Mouse (Mus musculus): ENCODE measurements around the gene Ggps1. TPM values are rescaled to one million over a fixed set of nuclear protein-coding genes. Genes with fewer than 3 reads are reported as not detected.
"Not testable (repeated sequence)": the region's sequence is repeated elsewhere in the genome, so short reads cannot be mapped to it uniquely, and the experiment has no call there.

Gene Ggps1
- total RNA-seq, 2 experiments from 2014 or later = 12.8 to 16.8 TPM

- no peak for DNase-seq
- intact Hi-C loops (cut with DNase I; ENCODE audit: low total_unique reads) = no loop called here
These were observed 23.1 kb downstream of the Ggps1 start for GRCm38 (mm10) chr13:14040186-14040585.

DNA sequence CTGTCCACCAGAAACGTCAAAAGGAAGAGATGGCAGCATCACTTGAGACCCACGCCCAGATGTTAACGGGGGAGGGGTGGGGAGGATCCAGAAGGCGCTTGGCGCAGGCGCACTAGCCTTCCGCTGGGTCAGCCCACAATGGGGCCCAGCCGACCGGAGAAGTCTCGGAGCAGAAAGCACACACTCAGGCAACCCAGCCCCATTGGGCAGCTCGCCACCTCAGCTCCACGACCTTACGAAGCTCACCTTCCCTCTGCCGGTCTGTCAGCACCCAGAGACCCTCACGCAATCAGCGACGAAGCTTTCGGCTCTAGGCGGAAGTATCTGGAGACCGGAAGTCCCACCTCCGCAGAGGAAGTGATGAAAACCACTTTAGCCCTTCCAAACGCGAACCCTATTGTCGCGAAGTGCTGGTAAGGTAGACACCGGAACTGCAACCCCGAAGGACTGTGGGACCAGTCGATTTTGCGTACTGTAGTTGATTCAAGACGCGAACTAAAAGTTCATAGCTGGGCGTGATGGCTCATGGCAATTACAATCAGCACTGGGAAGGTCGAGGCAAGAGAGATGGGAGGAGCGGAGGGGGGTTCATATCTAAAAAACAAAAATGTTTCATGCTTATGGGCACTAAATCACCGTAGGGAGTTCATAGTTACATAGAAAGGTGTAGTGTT, 23.9 kb downstream of the Ggps1 start, which contains the start of gene Tbce:
Tbce (minus strand) TSS at position 347 of the 674 bp plus-strand sequence.
- intact Hi-C loops (cut with DNase I; ENCODE audit: low total_unique reads) = no loop called here

DNA sequence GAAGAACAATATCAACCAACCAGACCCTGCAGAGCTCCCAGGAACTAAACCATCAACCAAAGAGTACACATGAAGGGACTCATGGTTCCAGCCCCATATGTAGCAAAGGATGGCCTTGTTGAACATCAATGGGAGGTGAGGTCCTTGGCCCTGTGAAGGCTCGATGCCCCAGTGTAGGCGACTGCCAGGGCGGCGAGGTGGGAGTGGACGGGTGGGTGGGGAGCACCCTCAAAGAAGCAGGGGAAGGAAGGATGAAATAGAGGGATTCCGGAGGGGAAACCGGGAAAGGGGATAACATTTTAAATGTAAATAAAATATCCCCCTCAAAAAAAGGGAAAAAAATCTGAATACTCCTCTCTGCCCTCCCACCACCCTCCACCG, 24.4 kb downstream of the Ggps1 start:
- intact Hi-C loops (cut with DNase I; ENCODE audit: low total_unique reads) = no loop called here
- no peak for DNase-seq

More for the DNA sequence above, 23.9 kb downstream of the Ggps1 start, which contains the start of gene Tbce:
- peak; percentile 87 for DNase-seq

DNA sequence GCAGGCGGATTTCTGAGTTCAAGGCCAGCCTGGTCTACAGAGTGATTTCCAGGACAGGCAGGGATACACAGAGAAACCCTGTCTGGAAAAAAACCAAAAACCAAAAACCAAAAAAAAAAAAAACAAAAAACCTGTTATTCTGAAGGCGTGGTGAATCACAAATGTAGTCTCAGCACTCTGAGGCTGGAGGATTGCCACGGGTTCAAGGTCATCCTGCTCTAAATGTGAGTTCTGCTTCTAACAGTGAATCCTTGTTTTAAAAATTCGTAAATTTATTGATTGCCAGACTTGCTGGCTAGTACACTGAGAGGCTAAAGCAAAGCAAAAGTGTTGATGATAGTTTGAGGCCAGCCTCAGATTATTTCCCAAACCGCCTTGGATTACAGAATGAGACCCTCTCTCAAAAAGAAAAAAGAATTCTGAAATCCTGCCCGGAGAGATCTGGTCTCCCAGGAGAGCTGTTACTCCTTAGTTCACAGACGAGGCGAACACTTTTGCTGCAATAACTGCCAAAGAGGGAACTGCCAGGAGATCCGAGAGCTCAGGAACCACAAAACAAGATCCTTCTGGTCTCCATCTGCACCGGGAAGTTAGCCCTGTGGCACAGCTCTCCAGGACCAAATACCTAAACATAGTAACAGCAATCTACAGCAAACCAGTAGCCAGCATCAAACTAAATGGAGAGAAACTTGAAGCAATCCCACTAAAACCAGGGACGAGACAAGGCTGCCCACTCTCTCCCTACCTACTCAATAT, 27.2 kb downstream of the Ggps1 start:
- DNase-seq = no peak
- intact Hi-C loops (cut with DNase I; ENCODE audit: low total_unique reads) = no loop called here

- intact Hi-C loops (cut with DNase I; ENCODE audit: low total_unique reads); DNase-seq: not testable (repeated sequence)
These were observed 27.9 kb downstream of the Ggps1 start for GRCm38 (mm10) chr13:14035352-14035751.

GRCm38 (mm10) chr13:14034073-14034348, 29.3 kb downstream of the Ggps1 start:
- no peak for DNase-seq
- intact Hi-C loops (cut with DNase I; ENCODE audit: low total_unique reads) = no loop called here

DNA sequence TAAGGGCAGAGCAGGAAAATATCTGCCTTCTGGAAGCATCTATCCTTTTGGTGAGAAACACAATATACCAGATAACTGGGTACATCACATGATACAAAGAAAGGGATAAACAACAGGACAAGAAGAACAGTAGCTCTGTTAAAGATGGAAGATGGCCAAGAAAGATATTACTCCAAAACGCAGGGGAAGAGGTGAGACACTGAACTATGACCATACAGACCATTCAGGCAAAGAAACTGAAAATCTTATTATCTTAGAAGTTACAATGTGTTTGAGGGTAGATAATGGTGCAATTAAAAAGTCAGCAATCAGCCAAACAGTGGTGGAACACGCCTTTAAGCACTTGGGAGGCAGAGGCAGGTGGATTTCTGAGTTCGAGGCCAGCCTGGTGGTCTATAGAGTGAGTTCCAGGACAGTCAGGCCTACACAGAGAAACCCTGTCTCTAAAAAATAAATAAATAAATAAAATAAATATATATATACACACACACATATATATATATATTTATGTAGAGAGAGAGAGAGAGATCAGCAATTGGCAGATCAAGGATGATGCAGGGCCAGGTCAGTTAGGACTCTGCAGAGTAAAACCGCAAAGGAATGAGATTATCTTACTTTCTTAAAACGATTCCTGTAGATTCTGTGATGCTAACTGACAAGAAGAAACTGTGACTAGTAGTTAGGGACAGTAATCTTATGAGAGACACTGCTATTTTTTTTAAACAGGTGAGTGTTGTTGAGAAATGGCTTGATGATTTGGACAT, 29.8 kb downstream of the Ggps1 start:
- intact Hi-C loops (cut with DNase I; ENCODE audit: low total_unique reads) = no loop called here
- DNase-seq = no peak

DNA sequence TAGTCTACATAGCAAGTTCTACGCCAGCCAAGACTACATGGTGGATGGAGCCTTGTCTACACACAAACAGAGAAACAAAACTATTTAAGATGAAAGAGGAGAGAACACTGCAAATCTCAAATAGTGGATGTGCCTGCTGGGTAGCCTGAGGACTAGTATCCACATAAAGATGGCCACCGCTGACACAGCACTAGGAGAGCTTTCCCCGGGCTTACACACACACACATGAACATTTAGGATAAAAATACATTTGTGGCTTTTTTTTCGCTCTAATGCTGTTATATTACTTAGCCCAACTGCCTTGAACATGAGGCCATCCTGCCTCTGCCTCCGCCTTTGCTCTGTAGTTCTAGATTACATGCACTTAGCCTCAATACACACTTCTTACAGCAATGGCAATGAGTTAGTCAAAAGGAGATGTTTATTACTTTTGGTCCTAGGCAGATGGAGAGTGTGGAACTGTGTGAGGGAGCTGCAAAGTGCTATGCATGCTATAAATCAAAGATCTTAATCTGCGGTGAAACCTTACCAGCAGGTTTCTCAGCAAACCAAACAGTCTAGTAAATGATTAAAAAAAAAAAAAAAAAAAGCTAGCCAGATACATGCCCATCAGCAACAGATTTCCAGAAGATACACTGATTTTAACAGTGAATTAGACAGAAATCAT, 37.0 kb downstream of the Ggps1 start:
- intact Hi-C loops (cut with DNase I; ENCODE audit: low total_unique reads) = no loop called here
- no peak for DNase-seq

DNA sequence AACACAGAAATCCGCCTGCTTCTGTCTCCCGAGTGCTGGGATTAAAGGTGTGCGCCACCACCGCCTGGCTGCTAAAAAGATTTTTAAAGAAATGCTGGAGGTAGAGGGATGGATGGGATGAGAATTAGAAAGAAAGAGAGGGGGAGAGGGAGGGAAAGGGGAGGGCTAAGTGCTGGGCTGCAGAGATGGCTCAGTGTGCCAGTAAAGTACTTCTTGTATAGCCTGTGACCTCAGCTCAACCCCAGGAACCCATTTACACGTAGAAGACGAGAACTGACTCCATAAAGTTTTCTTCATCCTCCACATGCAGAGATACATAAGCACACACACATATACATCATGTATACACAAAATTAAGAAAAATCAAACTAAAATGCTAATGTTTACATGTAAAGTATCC, 37.7 kb downstream of the Ggps1 start:
- intact Hi-C loops (cut with DNase I; ENCODE audit: low total_unique reads) = no loop called here

GRCm38 (mm10) chr13:14021417-14021816, 41.9 kb downstream of the Ggps1 start:
- intact Hi-C loops (cut with DNase I; ENCODE audit: low total_unique reads); DNase-seq: not testable (repeated sequence)

More for the DNA sequence above, 37.7 kb downstream of the Ggps1 start:
- no peak for DNase-seq

DNA sequence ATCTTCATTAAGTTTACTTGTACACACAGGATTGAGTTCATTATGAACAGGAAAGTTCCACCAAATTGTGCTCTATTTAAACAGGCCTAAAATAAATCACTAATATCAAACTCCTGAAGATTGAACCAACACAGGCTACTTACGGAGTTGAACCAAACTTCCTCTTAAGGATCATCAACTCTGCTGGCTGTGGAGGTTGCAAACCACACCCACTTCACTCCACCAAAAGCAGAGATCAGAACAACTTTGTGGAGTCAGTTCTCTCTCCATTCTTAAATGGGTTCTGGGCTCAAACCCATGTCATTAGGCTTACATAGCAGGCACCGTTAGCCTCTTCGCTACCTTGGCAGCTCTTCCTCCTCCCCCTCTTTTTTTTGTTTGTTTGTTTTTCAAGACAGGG, 44.4 kb downstream of the Ggps1 start:
- intact Hi-C loops (cut with DNase I; ENCODE audit: low total_unique reads) = no loop called here
- DNase-seq = no peak

DNA sequence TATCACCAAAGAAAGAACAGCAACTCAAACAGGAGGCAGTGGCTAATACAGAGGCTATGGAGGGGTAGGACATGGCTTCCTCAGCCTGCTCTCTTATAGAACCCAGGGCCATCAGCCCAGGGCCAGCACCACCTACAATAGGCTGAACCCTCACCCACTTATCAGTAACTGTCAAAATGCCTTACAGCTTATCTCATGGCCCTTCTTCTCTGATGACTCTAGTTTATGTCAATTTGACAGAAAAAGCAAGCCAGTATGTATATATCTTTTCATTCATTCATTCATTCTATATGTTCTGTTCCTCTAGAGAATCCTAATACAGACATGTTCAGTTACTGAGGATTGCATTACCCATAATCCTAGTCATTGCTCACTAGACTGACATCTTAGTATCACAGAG, 45.0 kb downstream of the Ggps1 start:
- no peak for DNase-seq
- intact Hi-C loops (cut with DNase I; ENCODE audit: low total_unique reads) = no loop called here

- DNase-seq = no peak
- intact Hi-C loops (cut with DNase I; ENCODE audit: low total_unique reads) = no loop called here
These were observed 47.7 kb downstream of the Ggps1 start for GRCm38 (mm10) chr13:14015609-14016008.

DNA sequence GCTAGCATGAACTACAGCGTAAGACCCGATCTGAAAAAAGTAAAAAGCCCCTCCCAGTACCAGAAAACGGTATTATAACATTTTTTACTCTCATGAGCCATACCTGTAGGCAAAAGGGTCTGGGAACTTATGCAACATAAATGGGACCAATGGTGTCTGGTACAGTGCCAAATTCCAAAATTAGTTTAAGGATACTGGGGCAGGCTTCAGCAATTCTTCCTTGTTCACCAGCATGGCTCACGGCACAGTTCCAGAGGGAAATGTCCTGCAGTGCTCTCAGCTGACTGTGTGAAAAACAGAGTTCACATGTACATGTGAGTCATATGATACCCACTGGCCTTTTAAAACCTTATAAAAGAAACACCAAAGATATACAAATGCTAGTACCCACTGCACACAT, 48.7 kb downstream of the Ggps1 start:
- DNase-seq = no peak
- intact Hi-C loops (cut with DNase I; ENCODE audit: low total_unique reads) = no loop called here

DNA sequence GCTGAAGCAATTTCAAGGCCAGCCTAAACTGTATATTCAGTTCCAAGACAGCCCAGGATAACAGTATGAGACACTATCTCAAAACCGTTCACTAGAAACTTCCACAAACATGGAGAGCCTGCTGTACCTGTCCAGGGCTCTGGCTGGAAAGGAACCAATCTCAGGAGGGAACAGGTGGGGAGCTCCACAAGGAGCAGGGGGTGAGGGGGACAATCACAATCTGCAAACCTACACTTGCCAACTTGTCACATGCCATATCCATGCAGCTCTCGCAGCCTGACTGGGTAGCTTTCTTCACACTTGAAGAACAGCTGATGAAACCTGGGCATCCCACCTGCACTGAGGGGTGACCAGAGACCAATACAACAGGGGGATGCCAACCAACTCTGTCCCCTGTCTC, 49.3 kb downstream of the Ggps1 start:
- DNase-seq = no peak
- intact Hi-C loops (cut with DNase I; ENCODE audit: low total_unique reads) = no loop called here

DNA sequence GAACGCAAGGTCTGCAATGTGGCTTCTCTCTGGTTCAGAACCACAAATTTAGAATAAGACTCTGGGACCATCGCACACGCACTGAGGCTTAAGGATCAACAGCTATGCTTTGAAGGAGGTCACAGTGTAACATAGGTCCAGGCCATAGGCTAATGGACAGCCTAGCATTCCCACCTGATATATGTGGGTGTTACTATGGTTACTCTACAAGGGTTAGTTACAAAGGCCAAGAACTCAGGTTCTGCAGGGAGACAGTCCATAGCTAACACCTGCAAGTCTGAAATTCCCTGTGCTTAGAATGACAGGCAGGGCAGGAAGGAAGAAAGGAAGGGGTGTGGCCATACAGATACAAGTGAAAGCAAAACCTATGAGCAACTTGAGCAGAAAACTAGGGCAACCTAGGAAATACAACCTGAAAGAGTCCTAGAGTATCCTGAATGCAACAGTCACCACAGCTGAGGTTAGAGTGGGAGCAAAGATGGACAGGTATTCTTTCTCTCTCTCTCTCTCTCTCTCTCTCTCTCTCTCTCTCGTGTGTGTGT, 51.8 kb downstream of the Ggps1 start:
- no peak for DNase-seq
- intact Hi-C loops (cut with DNase I; ENCODE audit: low total_unique reads) = no loop called here

GRCm38 (mm10) chr13:14006056-14006455, 57.2 kb downstream of the Ggps1 start:
- intact Hi-C loops (cut with DNase I; ENCODE audit: low total_unique reads) = no loop called here
- no peak for DNase-seq

DNA sequence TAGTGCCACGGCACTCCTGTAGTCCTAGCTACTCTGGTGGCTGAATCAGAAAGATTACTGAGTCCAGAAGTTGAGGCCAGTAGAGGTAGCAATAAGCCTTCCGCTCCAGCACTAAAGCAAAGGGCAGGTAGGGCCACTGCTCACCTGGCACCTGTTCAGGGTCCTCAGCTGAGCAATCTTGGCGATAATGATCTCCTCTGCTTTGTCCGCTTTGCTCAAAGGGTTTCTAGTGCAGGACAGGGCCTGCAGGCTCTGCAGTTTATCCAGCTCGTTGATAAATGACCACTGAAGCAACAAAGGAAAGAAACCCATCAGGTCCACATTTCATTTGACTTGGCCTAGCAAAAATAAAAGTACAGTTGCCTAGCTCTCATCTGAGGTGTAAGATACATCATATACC, 58.3 kb downstream of the Ggps1 start:
- no peak for DNase-seq
- intact Hi-C loops (cut with DNase I; ENCODE audit: low total_unique reads) = no loop called here

GRCm38 (mm10) chr13:14004086-14004485, 59.2 kb downstream of the Ggps1 start:
- intact Hi-C loops (cut with DNase I; ENCODE audit: low total_unique reads) = no loop called here

GRCm38 (mm10) chr13:14002706-14003105, 60.6 kb downstream of the Ggps1 start:
- DNase-seq = no peak
- intact Hi-C loops (cut with DNase I; ENCODE audit: low total_unique reads) = no loop called here

More at GRCm38 (mm10) chr13:14004086-14004485, 59.2 kb downstream of the Ggps1 start:
- no peak for DNase-seq
